Mouse (Mus musculus) testis, adult 2 months (tissue): ENCODE measurements around the gene Cd101. TPM values are rescaled to one million over a fixed set of nuclear protein-coding genes. Genes with fewer than 3 reads are reported as not detected.

ENCODE experiments used
- H3K27ac ChIP-seq: fragments of 200-500 bp; 2 replicates; pipeline ENCODE4 v1.5.1; 2012; ENCODE audit warnings: low read depth, low read length; ENCODE audit not compliant: control insufficient read depth, insufficient read depth
- H3K27me3 ChIP-seq: fragments of 200-500 bp; 2 replicates; pipeline ENCODE4 v1.6.1; 2012; ENCODE audit warnings: mild to moderate bottlenecking, low read length, moderate library complexity; ENCODE audit not compliant: control insufficient read depth, insufficient read depth
- H3K36me3 ChIP-seq: fragments of 200-500 bp; 2 replicates; pipeline ENCODE4 v1.6.1; 2012; ENCODE audit warnings: mild to moderate bottlenecking, low read length; ENCODE audit not compliant: control insufficient read depth, insufficient read depth
- H3K4me1 ChIP-seq: fragments of 200-500 bp; 2 replicates; pipeline ENCODE4 v1.6.1; 2012; ENCODE audit warnings: low read length; ENCODE audit not compliant: control insufficient read depth, insufficient read depth
- H3K4me3 ChIP-seq: fragments of 200-500 bp; 2 replicates; pipeline ENCODE4 v1.5.1; 2012; ENCODE audit warnings: low read depth, mild to moderate bottlenecking, low read length, moderate library complexity, mixed read lengths; ENCODE audit not compliant: control insufficient read depth
- CTCF ChIP-seq: fragments of 200-500 bp; IDR thresholded peaks from 2 replicates; pipeline ENCODE4 v1.5.1; 2012; ENCODE audit warnings: low read depth, mild to moderate bottlenecking, inconsistent platforms, low read length, moderate library complexity; ENCODE audit not compliant: control insufficient read depth, insufficient read depth, insufficient replicate concordance
- POLR2A ChIP-seq: fragments of 200-500 bp; IDR thresholded peaks from 2 replicates; pipeline ENCODE4 v1.6.1; 2012; ENCODE audit warnings: low read depth, mild to moderate bottlenecking, inconsistent platforms, low read length, moderate library complexity; ENCODE audit not compliant: control insufficient read depth
- polyA plus RNA-seq: library from polyadenylated mRNA; depleted of rRNA; stranded (reverse); fragments of >200 nt; gene quantifications from 2 replicates; pipeline ENCODE4 v1.2.3, GENCODE M21; 2012; rRNA removed

Gene Cd101
- polyA plus RNA-seq, result not detected in 2 replicates

DNA sequence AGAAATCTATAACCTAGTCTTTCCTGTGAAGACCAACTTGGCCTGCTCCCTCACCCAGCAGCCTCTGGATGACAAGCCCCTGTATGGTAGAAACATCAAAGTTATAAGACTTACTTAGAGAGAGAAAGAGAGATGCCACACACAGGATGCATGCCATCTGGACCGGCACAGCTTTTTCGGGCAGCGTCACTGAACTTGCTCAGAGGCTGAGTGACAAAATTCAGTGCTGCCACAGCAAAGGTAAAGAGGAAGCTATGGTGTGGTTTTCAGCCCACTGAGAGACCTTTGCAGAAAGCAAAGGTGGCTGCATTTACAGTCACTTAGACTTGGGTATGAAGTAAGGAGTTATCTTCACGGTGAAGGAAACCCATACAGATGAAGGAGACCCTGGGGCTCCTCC, at the start of gene Cd101:
Gene Cd101 (minus strand): TSS at position 218 of the 400 bp plus-strand sequence.
- H3K36me3 ChIP-seq, result no peaks in the 10 kb centered on the region
- no peak for TF ChIP-seq CTCF
- TF ChIP-seq POLR2A, result no peak
- H3K4me3 ChIP-seq, result no peak within 1 kb of the TSS
- H3K4me1 ChIP-seq, result no peaks in the 10 kb centered on the region
- H3K27ac ChIP-seq, result no peak within 1 kb of the TSS
- no peaks in the 10 kb centered on the region for H3K27me3 ChIP-seq

DNA sequence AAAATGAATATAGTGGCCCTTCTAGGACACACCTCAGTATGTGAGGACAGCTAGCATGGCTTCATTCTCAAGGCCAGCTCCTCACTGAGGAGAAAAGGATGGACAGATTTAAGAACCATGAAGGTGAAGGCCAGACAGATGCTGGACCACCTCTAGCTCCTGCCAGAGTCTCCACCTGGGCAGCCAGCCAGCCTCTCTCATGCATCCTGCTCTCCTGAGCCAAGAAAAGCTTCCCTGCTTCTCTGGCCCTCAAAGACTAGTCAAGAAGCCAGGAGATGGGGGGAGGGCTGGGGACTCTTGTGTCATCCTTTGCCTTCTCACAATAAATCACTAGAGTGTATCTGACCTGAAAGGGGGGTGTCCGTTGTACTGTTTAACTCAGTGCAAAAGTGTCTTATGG, 49.0 kb upstream of the Cd101 start:
- Histone ChIP-seq H3K36me3 (no peaks in the 10 kb centered on the region), H3K4me1 (no peaks in the 10 kb centered on the region), H3K4me3 (no peak overlapping the region), H3K27ac (no peak overlapping the region), H3K27me3 (no peaks in the 10 kb centered on the region; the same call in 1 of the 2 replicates)
- no peak for TF ChIP-seq CTCF
- TF ChIP-seq POLR2A, result no peak

DNA sequence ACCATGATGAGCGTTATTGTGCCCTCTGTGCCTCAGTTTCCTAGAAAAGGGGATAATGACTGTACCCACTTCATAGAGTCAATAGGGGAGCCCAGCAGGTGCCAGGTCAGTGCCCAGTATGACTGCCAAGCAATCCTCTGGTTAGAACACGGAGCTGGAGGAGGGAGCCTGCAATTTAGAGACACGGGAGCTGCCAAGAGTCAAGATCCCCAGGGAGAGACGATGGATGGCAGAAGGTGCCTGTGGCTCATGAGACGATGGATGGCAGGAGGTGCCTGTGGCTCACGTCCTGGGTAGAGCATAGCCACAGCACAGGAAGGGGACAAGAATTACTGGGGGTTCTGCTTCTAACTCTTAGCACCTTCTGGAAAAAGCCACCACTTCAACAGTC, 48.3 kb upstream of the Cd101 start:
- TF ChIP-seq POLR2A (no peak), CTCF (no peak)
- Histone ChIP-seq H3K36me3 (no peaks in the 10 kb centered on the region), H3K27ac (no peak overlapping the region), H3K27me3 (no peaks in the 10 kb centered on the region), H3K4me3 (no peak overlapping the region), H3K4me1 (no peaks in the 10 kb centered on the region)

DNA sequence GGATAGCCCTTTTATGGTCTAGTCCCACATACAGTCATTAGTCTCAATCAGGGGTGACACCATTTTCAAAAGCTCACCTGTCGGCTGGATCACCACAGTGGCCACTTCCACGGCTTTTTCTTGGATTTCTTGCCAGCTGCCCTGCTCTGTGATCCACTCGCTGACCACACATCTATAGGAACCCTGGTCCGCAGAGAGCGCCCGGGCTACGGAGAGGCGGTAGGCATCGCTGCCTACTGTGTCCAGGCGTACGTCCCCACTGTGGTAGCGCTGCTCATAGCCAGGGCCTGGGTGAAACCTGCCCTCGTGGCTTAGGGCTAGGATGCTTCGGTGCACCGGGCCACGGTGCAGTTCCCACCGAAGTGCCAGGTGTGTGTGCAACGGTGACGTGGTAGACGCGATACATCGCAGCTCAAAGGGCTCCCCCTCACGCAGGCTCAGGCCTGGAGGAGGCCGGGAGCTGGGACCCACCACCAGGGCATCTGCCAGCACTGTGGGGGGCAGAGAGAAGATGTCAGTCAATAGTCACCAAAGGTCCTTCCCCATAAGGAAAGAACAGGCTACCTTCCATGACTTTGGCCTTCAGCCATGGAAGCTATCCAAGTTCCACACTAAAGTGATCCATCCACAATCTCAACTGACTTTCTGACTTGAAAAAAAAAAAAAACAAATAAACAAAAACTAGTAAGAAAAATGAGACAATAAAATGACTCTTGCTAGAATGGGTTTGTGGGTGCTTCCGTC, 47.8 kb upstream of the Cd101 start:
- Histone ChIP-seq H3K36me3 (no peaks in the 10 kb centered on the region), H3K27me3 (no peaks in the 10 kb centered on the region), H3K4me3 (no peak overlapping the region), H3K4me1 (no peaks in the 10 kb centered on the region), H3K27ac (no peak overlapping the region)
- no peak for TF ChIP-seq POLR2A
- no peak for TF ChIP-seq CTCF

DNA sequence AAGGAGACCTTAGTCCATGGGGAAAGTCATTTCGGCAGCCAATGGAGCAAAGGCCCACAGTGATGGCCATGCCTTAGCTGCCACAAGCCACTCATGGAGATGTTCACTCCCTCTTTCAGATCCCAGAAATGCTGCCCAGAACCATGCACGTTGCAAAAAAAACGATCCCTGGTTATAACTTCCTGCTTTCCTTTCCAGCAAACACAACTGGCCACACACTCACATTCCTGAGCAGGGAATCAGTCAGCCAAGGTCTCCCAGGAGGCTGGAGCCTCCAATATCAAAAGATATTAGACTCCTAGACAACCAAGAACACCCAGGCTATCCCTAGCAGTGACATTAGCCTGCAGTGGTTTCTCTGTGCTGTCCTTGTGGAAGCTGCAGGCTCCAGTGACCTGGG, 46.5 kb upstream of the Cd101 start:
- no peaks in the 10 kb centered on the region for H3K4me1 ChIP-seq
- no peaks in the 10 kb centered on the region for H3K27me3 ChIP-seq
- TF ChIP-seq POLR2A (no peak), CTCF (no peak)
- no peaks in the 10 kb centered on the region for H3K36me3 ChIP-seq
- H3K4me3 ChIP-seq, result no peak overlapping the region
- no peak overlapping the region for H3K27ac ChIP-seq

DNA sequence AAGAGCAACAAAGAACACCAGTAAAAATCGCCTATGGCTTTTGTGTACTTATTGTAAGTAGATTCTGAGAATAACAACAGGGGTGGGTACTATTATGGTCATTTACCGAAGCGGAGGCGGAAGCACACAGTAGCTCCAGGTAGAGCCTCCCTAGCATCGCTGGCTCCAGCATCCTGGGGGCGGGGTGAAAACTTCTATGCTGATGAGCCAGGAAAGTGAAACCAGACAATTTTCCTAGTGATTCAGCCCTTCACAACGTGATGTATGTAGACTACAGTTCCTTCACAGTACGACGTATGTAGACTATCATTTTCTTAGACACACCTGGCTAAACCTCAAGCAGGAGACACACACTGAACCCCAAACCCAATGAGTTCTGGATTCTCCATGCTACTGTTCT, 44.0 kb upstream of the Cd101 start:
- no peak overlapping the region for H3K27ac ChIP-seq
- no peaks in the 10 kb centered on the region for H3K27me3 ChIP-seq
- H3K4me1 ChIP-seq, result no peaks in the 10 kb centered on the region
- no peak overlapping the region for H3K4me3 ChIP-seq
- TF ChIP-seq POLR2A, result no peak
- no peaks in the 10 kb centered on the region for H3K36me3 ChIP-seq

DNA sequence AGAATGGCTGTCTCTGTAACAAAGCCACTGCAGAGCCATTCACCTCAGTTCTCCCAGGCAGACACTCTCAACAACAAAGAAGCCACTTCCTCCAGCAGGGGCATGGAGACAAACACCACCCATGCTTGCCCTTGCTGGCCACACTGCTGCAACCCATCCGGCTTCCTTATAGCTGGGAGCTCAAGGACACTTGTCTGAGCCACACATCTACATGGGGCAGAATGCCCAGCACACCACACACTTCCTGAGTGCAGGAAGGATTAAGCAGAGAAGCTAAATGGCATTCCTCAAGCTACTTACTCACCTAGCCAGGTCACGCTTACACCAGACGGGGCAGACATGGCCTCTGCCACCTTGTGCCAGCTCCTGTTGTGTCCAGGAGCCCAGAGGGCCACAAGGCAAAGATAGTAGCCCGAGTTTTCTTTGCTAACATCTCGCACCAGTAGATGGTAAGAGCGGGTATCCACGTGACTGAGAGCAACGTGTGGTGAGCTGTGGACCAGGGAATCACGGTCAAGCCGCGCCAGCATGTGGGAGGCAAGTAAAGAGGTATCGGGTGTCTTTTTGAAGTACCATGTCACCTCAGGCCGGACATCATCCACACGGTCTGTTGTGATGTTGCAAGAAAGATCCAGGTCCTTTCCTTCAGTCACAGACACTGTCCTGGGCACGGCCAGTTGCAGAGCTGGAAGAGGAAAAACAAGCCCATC, 43.3 kb upstream of the Cd101 start:
- Histone ChIP-seq H3K36me3 (no peaks in the 10 kb centered on the region), H3K27ac (no peak overlapping the region), H3K4me3 (no peak overlapping the region), H3K27me3 (no peaks in the 10 kb centered on the region), H3K4me1 (no peaks in the 10 kb centered on the region)
- TF ChIP-seq CTCF (no peak), POLR2A (no peak)
